Mouse (Mus musculus) thymus, adult 2 months (tissue): ENCODE measurements around the gene Sipa1l1. TPM values are rescaled to one million over a fixed set of nuclear protein-coding genes. Genes with fewer than 3 reads are reported as not detected.

ENCODE experiments used
- DNase-seq: peaks from one replicate; pipeline ENCODE4 v3.0.0; 2021
- H3K27ac ChIP-seq: fragments of 200-500 bp; 2 replicates; pipeline ENCODE4 v1.5.1; 2012; ENCODE audit warnings: low read length, control low read depth; ENCODE audit not compliant: control insufficient read depth, insufficient read depth
- H3K27me3 ChIP-seq: fragments of 200-500 bp; 2 replicates; pipeline ENCODE4 v1.6.1; 2012; ENCODE audit warnings: mild to moderate bottlenecking, low read length, moderate library complexity, mixed read lengths; ENCODE audit not compliant: control insufficient read depth, insufficient read depth
- H3K36me3 ChIP-seq: fragments of 200-500 bp; 2 replicates; pipeline ENCODE4 v1.6.1; 2012; ENCODE audit warnings: mild to moderate bottlenecking, low read length, moderate library complexity; ENCODE audit not compliant: control insufficient read depth, insufficient read depth
- H3K4me1 ChIP-seq: fragments of 200-500 bp; replicated peaks from 2 replicates; pipeline ENCODE4 v1.6.1; 2012; ENCODE audit warnings: low read length; ENCODE audit not compliant: control insufficient read depth, insufficient read depth
- H3K4me3 ChIP-seq: fragments of 200-500 bp; 2 replicates; pipeline ENCODE4 v1.5.1; 2012; ENCODE audit warnings: mild to moderate bottlenecking, low read length, control low read depth, moderate library complexity; ENCODE audit not compliant: control insufficient read depth, insufficient read depth
- CTCF ChIP-seq: fragments of 200-500 bp; IDR thresholded peaks from 2 replicates; pipeline ENCODE4 v1.5.1; 2012; ENCODE audit warnings: mild to moderate bottlenecking, control low read depth, low read length, moderate library complexity, borderline replicate concordance; ENCODE audit not compliant: control insufficient read depth, poor library complexity, insufficient read depth; ENCODE audit errors: extremely low read depth
- POLR2A ChIP-seq: fragments of 200-500 bp; IDR thresholded peaks from 2 replicates; pipeline ENCODE4 v1.6.1; 2012; ENCODE audit warnings: mild to moderate bottlenecking, low read length, control low read depth, moderate library complexity; ENCODE audit not compliant: control insufficient read depth, poor library complexity, insufficient read depth; ENCODE audit errors: extremely low read depth
- WGBS: fragments of 180-500 bp; shearing (Covaris S2); methylation state at CpG from one replicate; pipeline ENCODE4 v1.1.7; 2018; 5-methylcytosine and 5-hydroxymethylcytosine counted together
- polyA plus RNA-seq: library from polyadenylated mRNA; depleted of rRNA; stranded (reverse); fragments of >200 nt; gene quantifications from 2 replicates; pipeline ENCODE4 v1.2.3, GENCODE M21; 2012

Gene Sipa1l1
- polyA plus RNA-seq, 1 experiment, result 43.7 TPM

- Histone ChIP-seq H3K27me3 (no peaks in the 10 kb centered on the region), H3K4me3 (no peak overlapping the region), H3K36me3 (peaks cover 7% of the 10 kb centered on the region), H3K27ac (no peak overlapping the region), H3K4me1 (no peaks in the 10 kb centered on the region)
- no peak for DNase-seq
- no peak for TF ChIP-seq POLR2A
- no peak for TF ChIP-seq CTCF
- 97% methylated on average over 5 of the region's 5 CpGs for WGBS
Observed at GRCm38 (mm10) chr12:82357431-82357830, 188.3 kb downstream of the Sipa1l1 start.

DNA sequence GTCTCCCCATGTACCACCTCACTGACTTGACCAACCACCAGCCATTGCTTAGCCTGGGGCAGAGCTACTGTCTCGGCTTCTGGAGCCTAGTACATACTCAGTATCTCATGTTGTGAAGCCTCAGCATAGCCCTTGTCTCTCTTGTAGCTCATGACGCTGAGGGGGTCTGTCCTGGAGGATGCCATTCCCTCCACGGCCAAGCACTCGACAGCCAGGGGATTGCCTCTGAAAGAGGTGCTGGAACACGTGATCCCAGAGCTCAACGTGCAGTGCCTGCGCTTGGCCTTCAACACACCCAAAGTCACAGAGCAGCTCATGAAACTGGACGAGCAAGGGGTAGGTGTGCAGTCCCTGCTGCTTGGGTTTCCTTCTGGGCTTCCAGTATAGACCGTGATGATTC lies 193.7 kb downstream of the Sipa1l1 start:
- Histone ChIP-seq H3K27me3 (no peaks in the 10 kb centered on the region), H3K27ac (no peak overlapping the region), H3K36me3 (peaks cover 3% of the 10 kb centered on the region), H3K4me3 (no peak overlapping the region), H3K4me1 (no peaks in the 10 kb centered on the region)
- DNase-seq, result no peak
- TF ChIP-seq POLR2A (no peak), CTCF (no peak)
- 97% methylated on average over 9 of the region's 9 CpGs for WGBS

- DNase-seq, result no peak
- no peak overlapping the region for H3K4me3 ChIP-seq
- TF ChIP-seq POLR2A, result no peak
- no peaks in the 10 kb centered on the region for H3K4me1 ChIP-seq
- 98% methylated on average over 7 of the region's 7 CpGs for WGBS
- no peaks in the 10 kb centered on the region for H3K36me3 ChIP-seq
- no peak overlapping the region for H3K27ac ChIP-seq
- no peaks in the 10 kb centered on the region for H3K27me3 ChIP-seq
Observed at GRCm38 (mm10) chr12:82364186-82364585, 195.1 kb downstream of the Sipa1l1 start.

- Histone ChIP-seq H3K4me3 (no peak overlapping the region), H3K4me1 (no peaks in the 10 kb centered on the region), H3K36me3 (no peaks in the 10 kb centered on the region), H3K27ac (no peak overlapping the region), H3K27me3 (no peaks in the 10 kb centered on the region)
- WGBS, result 95% methylated on average over 5 of the region's 5 CpGs
- DNase-seq, result no peak
- TF ChIP-seq CTCF, result no peak
Observed at GRCm38 (mm10) chr12:82365276-82365875, 196.3 kb downstream of the Sipa1l1 start.

- Histone ChIP-seq H3K4me3 (no peak overlapping the region), H3K36me3 (no peaks in the 10 kb centered on the region), H3K27ac (no peak overlapping the region), H3K4me1 (no peaks in the 10 kb centered on the region), H3K27me3 (no peaks in the 10 kb centered on the region)
- DNase-seq, result no peak
- WGBS, result 88% methylated on average over 6 of the region's 6 CpGs
- TF ChIP-seq POLR2A (no peak), CTCF (no peak)
Observed at GRCm38 (mm10) chr12:82366754-82367153, 197.6 kb downstream of the Sipa1l1 start.

DNA sequence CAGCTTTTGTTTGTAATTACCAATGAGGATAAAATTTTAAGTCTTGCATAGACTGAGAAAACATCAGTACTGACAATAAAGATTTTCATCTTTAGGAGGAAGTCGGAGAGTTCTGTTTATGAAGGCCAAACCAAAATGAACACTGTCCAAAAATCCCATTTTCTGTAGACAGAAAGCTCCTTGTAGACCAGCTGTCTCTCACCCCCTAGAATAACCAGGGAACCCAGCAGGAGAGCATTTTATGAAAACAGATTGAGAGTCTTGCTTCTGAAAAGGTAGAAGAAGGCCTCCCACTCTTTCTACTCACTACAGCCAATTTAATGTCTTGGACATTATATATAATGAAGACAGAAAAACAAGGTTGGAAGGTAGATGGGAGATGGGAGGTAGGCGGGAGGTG lies 198.2 kb downstream of the Sipa1l1 start:
- no peak for DNase-seq
- no peak overlapping the region for H3K4me3 ChIP-seq
- no peaks in the 10 kb centered on the region for H3K4me1 ChIP-seq
- H3K27me3 ChIP-seq, result no peaks in the 10 kb centered on the region
- H3K36me3 ChIP-seq, result no peaks in the 10 kb centered on the region; the same call in 1 of the 2 replicates
- 99% methylated on average over 2 of the region's 2 CpGs for WGBS
- TF ChIP-seq CTCF (no peak), POLR2A (no peak)
- no peak overlapping the region for H3K27ac ChIP-seq

- no peak for DNase-seq
- peaks cover 3% of the 10 kb centered on the region; the same call in 1 of the 2 replicates for H3K36me3 ChIP-seq
- no peak overlapping the region for H3K27ac ChIP-seq
- H3K4me3 ChIP-seq, result no peak overlapping the region
- 96% methylated on average over 3 of the region's 3 CpGs for WGBS
- no peaks in the 10 kb centered on the region for H3K27me3 ChIP-seq
- no peaks in the 10 kb centered on the region for H3K4me1 ChIP-seq
- TF ChIP-seq CTCF, result no peak
- no peak for TF ChIP-seq POLR2A
Observed at GRCm38 (mm10) chr12:82367986-82368385, 198.9 kb downstream of the Sipa1l1 start.
